ENCODE assay signal across 19 mouse cellular contexts in genomic region chr6:83118369-83118768, GRCm38 (mm10). TPM values are rescaled to one million over a fixed set of nuclear protein-coding genes. Genes with fewer than 3 reads are reported as not detected.
DNase-seq lines count a peak whose midpoint lies in the region; ATAC-seq and TF ChIP-seq lines count a peak whose summit lies in the region.
"Had no signal": no experiment of that assay in that cellular context is flagged by ENCODE, and none has a peak within 500 bp of the region (broad histone marks: within the 10 kb centered on the region; RNA-seq: fewer than 3 reads in every experiment).

No protein-coding gene starts in this region.

- TF ChIP-seq CTCF in MEL (IDR thresholded peaks at IDR 0.05 in 2 of 3, conservative IDR thresholded peaks at IDR 0.05 in 1 of 3; ENCODE audit: control insufficient read depth in 1 of 3, insufficient read depth in 1 of 3, low read depth in 2 of 3, low read length in 3 of 3, poor library complexity in 1 of 3, severe bottlenecking in 1 of 3), result no peak

- TF ChIP-seq POLR2A in MEL (IDR thresholded peaks at IDR 0.05; ENCODE audit: control insufficient read depth in 1 of 2, insufficient read depth in 1 of 2, low read depth in 1 of 2, low read length in 2 of 2, poor library complexity in 1 of 2), result peak in 1 of 2 experiments; percentile 17; a peak in 1 of 4 replicates

- ATAC-seq in heart, embryonic 11.5 days (replicated peaks; ENCODE audit: insufficient number of reproducible peaks, low FRiP score, low TSS enrichment), result no peak
- ATAC-seq in liver, embryonic 13.5 days (ENCODE audit: low read depth), result no peak
- no peak for ATAC-seq in liver, embryonic 11.5 days (replicated peaks; ENCODE audit: low FRiP score)
- ATAC-seq: forebrain, embryonic 15.5 days; intestine, postnatal 0 days had no signal

- 81% methylated on average over 11 of the region's 11 CpGs for WGBS in heart, embryonic 11.5 days (ENCODE audit: insufficient replicate concordance)
- WGBS in liver, embryonic 13.5 days (ENCODE audit: insufficient replicate concordance), result 84% methylated on average over 11 of the region's 11 CpGs
- 84% methylated on average over 11 of the region's 11 CpGs for WGBS in liver, embryonic 11.5 days
- 88% methylated on average over 11 of the region's 11 CpGs for WGBS in embryonic facial prominence, embryonic 10.5 days

- H3K9ac ChIP-seq in heart, embryonic 11.5 days (ENCODE audit: low read depth, low read length), result 0 out of 2 replicates have a peak overlapping the region, but pooled peaks have one; percentile 8
- no peak overlapping the region for H3K9ac ChIP-seq in liver, embryonic 13.5 days
- no peak overlapping the region for H3K9ac ChIP-seq in liver, embryonic 11.5 days (ENCODE audit: low read depth, low read length)
- no peak overlapping the region for H3K9ac ChIP-seq in MEL (ENCODE audit: control insufficient read depth, low read depth, low read length, poor library complexity, severe bottlenecking)
- H3K9ac ChIP-seq: forebrain, embryonic 15.5 days; heart, embryonic 15.5 days; hindbrain, embryonic 15.5 days; limb, embryonic 15.5 days had no signal

- no peaks in the 10 kb centered on the region for H3K9me3 ChIP-seq in heart, embryonic 11.5 days (replicated peaks; ENCODE audit: control insufficient read depth, low read length)
- no peaks in the 10 kb centered on the region for H3K9me3 ChIP-seq in liver, embryonic 13.5 days (replicated peaks)
- H3K9me3 ChIP-seq in liver, embryonic 11.5 days (ENCODE audit: control insufficient read depth, low read length), result no peaks in the 10 kb centered on the region
- no peaks in the 10 kb centered on the region for H3K9me3 ChIP-seq in MEL (replicated peaks; ENCODE audit: insufficient read depth, low read length)
- no peaks in the 10 kb centered on the region for H3K9me3 ChIP-seq in embryonic facial prominence, embryonic 10.5 days
- H3K9me3 ChIP-seq: forebrain, embryonic 15.5 days; G1E; heart, embryonic 15.5 days; hindbrain, embryonic 15.5 days; limb, embryonic 15.5 days had no signal

- H3K4me3 ChIP-seq in heart, embryonic 11.5 days (ENCODE audit: low read depth, low read length), result no peak overlapping the region
- no peak overlapping the region for H3K4me3 ChIP-seq in liver, embryonic 13.5 days (replicated peaks)
- no peak overlapping the region for H3K4me3 ChIP-seq in liver, embryonic 11.5 days (ENCODE audit: low read depth, low read length)
- no peak overlapping the region for H3K4me3 ChIP-seq in MEL (ENCODE audit: control insufficient read depth in 1 of 2, insufficient read depth in 1 of 2, low read depth in 2 of 2, low read length in 2 of 2)
- peak overlapping the region; percentile 92; the same call in 1 of the 2 replicates for H3K4me3 ChIP-seq in embryonic facial prominence, embryonic 10.5 days
- H3K4me3 ChIP-seq: forebrain, embryonic 15.5 days; heart, embryonic 15.5 days; hindbrain, embryonic 15.5 days; limb, embryonic 15.5 days had no signal

- no peak for TF ChIP-seq RAD21 in MEL (IDR thresholded peaks at IDR 0.05; ENCODE audit: low read depth, low read length)

- peaks cover 32% of the 10 kb centered on the region for H3K4me1 ChIP-seq in heart, embryonic 11.5 days (ENCODE audit: control insufficient read depth, insufficient read depth, low read length)
- H3K4me1 ChIP-seq in liver, embryonic 13.5 days (replicated peaks), result peaks cover 82% of the 10 kb centered on the region
- H3K4me1 ChIP-seq in liver, embryonic 11.5 days (replicated peaks; ENCODE audit: control insufficient read depth, insufficient read depth, low read length), result peaks cover 46% of the 10 kb centered on the region
- peaks cover 0 to 24% of the 10 kb centered on the region in 2 experiments; a peak in 2 of 4 replicates for H3K4me1 ChIP-seq in MEL (ENCODE audit: control insufficient read depth in 1 of 2, insufficient read depth in 2 of 2, low read length in 2 of 2)
- peaks cover 73% of the 10 kb centered on the region for H3K4me1 ChIP-seq in embryonic facial prominence, embryonic 10.5 days

- peaks cover 22% of the 10 kb centered on the region for H3K36me3 ChIP-seq in heart, embryonic 11.5 days (ENCODE audit: control insufficient read depth, insufficient read depth, low read length)
- H3K36me3 ChIP-seq in liver, embryonic 13.5 days, result peaks cover 38% of the 10 kb centered on the region
- peaks cover 21% of the 10 kb centered on the region; the same call in 1 of the 2 replicates for H3K36me3 ChIP-seq in liver, embryonic 11.5 days (ENCODE audit: control insufficient read depth, insufficient read depth, low read length)
- H3K36me3 ChIP-seq in MEL (ENCODE audit: control insufficient read depth in 1 of 2, insufficient read depth in 2 of 2, low read length in 2 of 2), result peaks cover 0 to 24% of the 10 kb centered on the region in 2 experiments; a peak in 2 of 4 replicates
- H3K36me3 ChIP-seq in embryonic facial prominence, embryonic 10.5 days (replicated peaks), result peaks cover 41% of the 10 kb centered on the region

- H3K27ac ChIP-seq in heart, embryonic 11.5 days (ENCODE audit: low read depth, low read length), result no peak overlapping the region
- H3K27ac ChIP-seq in liver, embryonic 13.5 days, result peak overlapping the region; percentile 94; the same call in 1 of the 2 replicates
- H3K27ac ChIP-seq in liver, embryonic 11.5 days (ENCODE audit: low read depth, low read length), result no peak overlapping the region
- H3K27ac ChIP-seq in MEL (ENCODE audit: control insufficient read depth, low read depth, low read length), result no peak overlapping the region
- H3K27ac ChIP-seq in embryonic facial prominence, embryonic 10.5 days (replicated peaks), result peak overlapping the region; percentile 21; the same call in 1 of the 2 replicates
- H3K27ac ChIP-seq: forebrain, embryonic 15.5 days; heart, embryonic 15.5 days; hindbrain, embryonic 15.5 days; kidney, postnatal 0 days; limb, embryonic 15.5 days; stomach, postnatal 0 days had no signal

- TF ChIP-seq EP300 in MEL (IDR thresholded peaks at IDR 0.05; ENCODE audit: low read depth in 1 of 2, low read length in 2 of 2), result no peak

- DNase-seq in heart, adult 18-20 months, result no peak
- DNase-seq in liver, embryonic 13.5 days, result no peak
- DNase-seq in liver, embryonic 11.5 days (ENCODE audit: low spot score), result no peak
- no peak for DNase-seq in MEL (ENCODE audit: low read depth, low spot score)
- DNase-seq in embryonic facial prominence, embryonic 10.5 days (ENCODE audit: low spot score), result no peak
- DNase-seq in thymus, postnatal 14 days, result no peak
- DNase-seq: cerebellum, adult 18-20 months; layer of hippocampus, adult 9-11 months; lung, postnatal 10 days; thymus, postnatal 4 days had no signal

- no peaks in the 10 kb centered on the region for H3K27me3 ChIP-seq in heart, embryonic 11.5 days (ENCODE audit: control insufficient read depth, insufficient read depth, low read length)
- H3K27me3 ChIP-seq in liver, embryonic 13.5 days, result no peaks in the 10 kb centered on the region
- H3K27me3 ChIP-seq in liver, embryonic 11.5 days (replicated peaks; ENCODE audit: control insufficient read depth, insufficient read depth, low read length), result no peaks in the 10 kb centered on the region
- no peaks in the 10 kb centered on the region for H3K27me3 ChIP-seq in MEL (ENCODE audit: control insufficient read depth in 1 of 2, insufficient read depth in 2 of 2, low read length in 2 of 2)
- H3K27me3 ChIP-seq in embryonic facial prominence, embryonic 10.5 days (replicated peaks; ENCODE audit: low read depth, poor library complexity, severe bottlenecking), result no peaks in the 10 kb centered on the region
- H3K27me3 ChIP-seq: forebrain, embryonic 15.5 days; heart, embryonic 15.5 days; hindbrain, embryonic 15.5 days; limb, embryonic 15.5 days had no signal

- H3K79me2 ChIP-seq in MEL (ENCODE audit: control insufficient read depth, insufficient read depth, low read length, poor library complexity), result peaks cover 41% of the 10 kb centered on the region

- no peak overlapping the region for H3K4me2 ChIP-seq in heart, embryonic 11.5 days
- H3K4me2 ChIP-seq in liver, embryonic 13.5 days, result no peak overlapping the region
- no peak overlapping the region for H3K4me2 ChIP-seq in liver, embryonic 11.5 days
- H3K4me2 ChIP-seq: forebrain, embryonic 15.5 days; heart, embryonic 15.5 days; hindbrain, embryonic 15.5 days; limb, embryonic 15.5 days had no signal

RNA-seq across cellular contexts. Expression of gene Wbp1, which starts 3.0 kb away (rescaled TPM):
- polyA plus RNA-seq in heart, embryonic 11.5 days (2014; fragmentation: Nextera tagmentation; extraction: Ambion mirVana), result 76.0 and 87.2 TPM in 2 replicates
- total RNA-seq in heart, adult 18-20 months (2021), result 10 to 100 TPM; 68.8 to 74.6 TPM
- 30.4 and 32.3 TPM in 2 replicates for polyA plus RNA-seq in liver, embryonic 13.5 days (2015; fragmentation: Nextera tagmentation; extraction: Ambion mirVana)
- polyA plus RNA-seq in liver, embryonic 11.5 days (2014; fragmentation: Nextera tagmentation; extraction: Ambion mirVana), result 45.1 and 50.3 TPM in 2 replicates
- total RNA-seq in MEL (2012; rRNA removed), result 35.0 and 42.4 TPM in 2 replicates
- polyA plus RNA-seq in MEL (2012; ENCODE audit: insufficient read depth in 1 of 2, insufficient read length in 2 of 2, low read depth in 1 of 2, low replicate concordance in 2 of 2, missing spikeins in 1 of 2), result 10 to 100 TPM in 1 of 2 experiments, not detected in 1; 72.8 TPM
- 147 and 172 TPM in 2 replicates for polyA plus RNA-seq in embryonic facial prominence, embryonic 10.5 days (2016; fragmentation: Nextera tagmentation; extraction: Ambion mirVana)

RNA-seq across cellular contexts. Expression of gene Mogs, which starts 3.1 kb away (rescaled TPM):
- 19.1 and 19.8 TPM in 2 replicates for polyA plus RNA-seq in heart, embryonic 11.5 days (2014; fragmentation: Nextera tagmentation; extraction: Ambion mirVana)
- total RNA-seq in heart, adult 18-20 months (2021), result 10 to 100 TPM in 1 of 2 experiments, 1 to 10 TPM in 1; 9.3 to 10.3 TPM
- 44.9 and 46.7 TPM in 2 replicates for polyA plus RNA-seq in liver, embryonic 13.5 days (2015; fragmentation: Nextera tagmentation; extraction: Ambion mirVana)
- 88.9 and 89.6 TPM in 2 replicates for polyA plus RNA-seq in liver, embryonic 11.5 days (2014; fragmentation: Nextera tagmentation; extraction: Ambion mirVana)
- 167 and 209 TPM in 2 replicates for total RNA-seq in MEL (2012; rRNA removed)
- 100 to 1,000 TPM in 1 of 2 experiments, not detected in 1; 150 TPM for polyA plus RNA-seq in MEL (2012; ENCODE audit: insufficient read depth in 1 of 2, insufficient read length in 2 of 2, low read depth in 1 of 2, low replicate concordance in 2 of 2, missing spikeins in 1 of 2)
- polyA plus RNA-seq in embryonic facial prominence, embryonic 10.5 days (2016; fragmentation: Nextera tagmentation; extraction: Ambion mirVana), result 41.0 and 44.1 TPM in 2 replicates

RNA-seq across cellular contexts. Expression of gene Ino80b, which starts 6.9 kb away (rescaled TPM):
- polyA plus RNA-seq in heart, embryonic 11.5 days (2014; fragmentation: Nextera tagmentation; extraction: Ambion mirVana), result 11.1 and 12.2 TPM in 2 replicates
- total RNA-seq in heart, adult 18-20 months (2021), result 10 to 100 TPM; 11.9 to 15.7 TPM
- polyA plus RNA-seq in liver, embryonic 13.5 days (2015; fragmentation: Nextera tagmentation; extraction: Ambion mirVana), result 6.3 and 7.2 TPM in 2 replicates
- 15.8 and 17.6 TPM in 2 replicates for polyA plus RNA-seq in liver, embryonic 11.5 days (2014; fragmentation: Nextera tagmentation; extraction: Ambion mirVana)
- total RNA-seq in MEL (2012; rRNA removed), result 25.8 and 30.6 TPM in 2 replicates
- 10 to 100 TPM in 1 of 2 experiments, not detected in 1; 40.9 TPM for polyA plus RNA-seq in MEL (2012; ENCODE audit: insufficient read depth in 1 of 2, insufficient read length in 2 of 2, low read depth in 1 of 2, low replicate concordance in 2 of 2, missing spikeins in 1 of 2)
- 18.6 and 20.2 TPM in 2 replicates for polyA plus RNA-seq in embryonic facial prominence, embryonic 10.5 days (2016; fragmentation: Nextera tagmentation; extraction: Ambion mirVana)

RNA-seq across cellular contexts. Expression of gene Mrpl53, which starts 9.5 kb away (rescaled TPM):
- polyA plus RNA-seq in heart, embryonic 11.5 days (2014; fragmentation: Nextera tagmentation; extraction: Ambion mirVana), result 138 and 144 TPM in 2 replicates
- 100 to 1,000 TPM; 124 to 135 TPM for total RNA-seq in heart, adult 18-20 months (2021)
- polyA plus RNA-seq in liver, embryonic 13.5 days (2015; fragmentation: Nextera tagmentation; extraction: Ambion mirVana), result 94.5 and 99.8 TPM in 2 replicates
- 110 and 115 TPM in 2 replicates for polyA plus RNA-seq in liver, embryonic 11.5 days (2014; fragmentation: Nextera tagmentation; extraction: Ambion mirVana)
- total RNA-seq in MEL (2012; rRNA removed), result 91.3 and 93.7 TPM in 2 replicates
- 10 to 100 TPM in 1 of 2 experiments, not detected in 1; 63.8 TPM for polyA plus RNA-seq in MEL (2012; ENCODE audit: insufficient read depth in 1 of 2, insufficient read length in 2 of 2, low read depth in 1 of 2, low replicate concordance in 2 of 2, missing spikeins in 1 of 2)
- polyA plus RNA-seq in embryonic facial prominence, embryonic 10.5 days (2016; fragmentation: Nextera tagmentation; extraction: Ambion mirVana), result 144 and 145 TPM in 2 replicates

RNA-seq across cellular contexts. Expression of gene Rtkn, which starts 16.9 kb away (rescaled TPM):
- 10.8 and 12.4 TPM in 2 replicates for polyA plus RNA-seq in heart, embryonic 11.5 days (2014; fragmentation: Nextera tagmentation; extraction: Ambion mirVana)
- 1 to 10 TPM; 3.5 to 5.9 TPM for total RNA-seq in heart, adult 18-20 months (2021)
- polyA plus RNA-seq in liver, embryonic 13.5 days (2015; fragmentation: Nextera tagmentation; extraction: Ambion mirVana), result 10.1 and 11.7 TPM in 2 replicates
- 14.7 and 15.4 TPM in 2 replicates for polyA plus RNA-seq in liver, embryonic 11.5 days (2014; fragmentation: Nextera tagmentation; extraction: Ambion mirVana)
- total RNA-seq in MEL (2012; rRNA removed), result 5.2 and 5.4 TPM in 2 replicates
- 1 to 10 TPM in 1 of 2 experiments, not detected in 1; 8.3 TPM for polyA plus RNA-seq in MEL (2012; ENCODE audit: insufficient read depth in 1 of 2, insufficient read length in 2 of 2, low read depth in 1 of 2, low replicate concordance in 2 of 2, missing spikeins in 1 of 2)
- 38.2 and 39.0 TPM in 2 replicates for polyA plus RNA-seq in embryonic facial prominence, embryonic 10.5 days (2016; fragmentation: Nextera tagmentation; extraction: Ambion mirVana)

Comparison
In these comparisons a context has a peak if more than half of its experiments do, and no peak if none do; other contexts are left out.
1. H3K27ac ChIP-seq: peak in liver, embryonic 13.5 days (single experiment) and embryonic facial prominence, embryonic 10.5 days (single experiment); none in heart, embryonic 11.5 days (single experiment), liver, embryonic 11.5 days (single experiment) and MEL (single experiment).